Mouse (Mus musculus): ENCODE measurements at regions not wholly inside any gene's neighbourhood (a gene's known extent, or its start where the extent isn't known, plus 50 kb on each side); places are given as distances from the start of the nearest gene placed in this dataset.

DNA sequence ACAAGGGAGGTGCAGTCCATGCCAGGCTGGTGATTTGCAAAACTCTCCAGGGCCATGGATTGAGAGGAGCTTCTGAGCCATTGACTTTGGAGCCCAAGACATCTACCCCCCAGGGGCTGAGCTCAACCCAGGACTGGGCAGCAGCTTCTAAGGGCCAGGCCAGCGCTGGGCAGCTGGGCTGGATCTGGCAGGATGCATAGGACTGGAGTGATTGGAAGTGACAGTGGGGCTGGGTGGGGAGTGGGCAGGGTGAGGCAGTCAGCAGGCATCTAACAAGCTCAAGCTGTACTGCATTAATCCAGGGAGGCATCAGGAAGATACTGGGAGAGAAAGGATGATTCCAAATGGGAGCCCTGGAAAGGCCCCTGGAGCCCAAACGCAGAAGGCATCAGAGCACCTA, 152.2 kb upstream of the Smim23 start:
- no peak for DNase-seq

GRCm38 (mm10) chr11:32973453-32973852, 149.0 kb upstream of the Smim23 start:
- DNase-seq = no peak

DNA sequence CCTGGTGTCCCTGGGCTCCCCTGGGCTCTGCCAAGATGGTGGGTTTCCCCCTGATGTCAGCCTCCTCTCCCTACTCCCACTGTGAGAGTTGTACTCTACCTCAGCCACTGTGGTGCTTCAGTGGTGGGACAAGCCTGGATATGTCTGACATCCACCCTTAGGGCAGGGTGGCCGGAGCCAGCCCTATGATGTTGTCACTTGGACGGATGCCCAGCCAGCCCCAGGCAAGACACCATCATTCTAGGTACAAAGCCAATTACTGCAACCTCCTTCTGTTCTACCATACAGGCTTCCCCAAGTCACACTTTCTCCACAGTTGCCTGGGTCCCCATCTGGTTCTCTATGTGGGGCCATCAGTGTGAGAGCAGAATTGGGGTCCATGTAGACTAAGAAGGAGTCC, 141.0 kb upstream of the Smim23 start:
- DNase-seq = no peak

GRCm38 (mm10) chr11:32963625-32964293, 139.4 kb upstream of the Smim23 start:
- no peak for DNase-seq

GRCm38 (mm10) chr11:32961600-32961999, 137.2 kb upstream of the Smim23 start:
- DNase-seq = no peak

DNA sequence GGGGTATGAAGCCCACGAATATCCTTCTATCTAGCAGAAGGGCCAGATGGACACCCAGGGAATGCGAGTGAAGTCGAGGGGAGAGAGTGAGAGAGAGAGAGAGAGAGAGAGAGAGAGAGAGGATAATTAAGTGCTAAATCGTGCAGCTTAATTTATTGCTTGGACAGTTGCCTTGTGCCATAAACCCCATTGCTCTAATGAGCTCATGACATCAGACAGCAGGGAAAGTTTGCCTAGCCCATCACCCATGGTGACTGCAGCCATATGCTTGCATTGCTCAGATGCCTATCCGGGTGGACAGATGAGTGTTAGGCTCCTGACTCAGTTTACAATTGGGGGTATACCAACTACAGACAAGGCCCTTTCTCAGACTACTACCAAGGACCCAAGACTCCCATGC, 134.6 kb upstream of the Smim23 start:
- no peak for DNase-seq

DNA sequence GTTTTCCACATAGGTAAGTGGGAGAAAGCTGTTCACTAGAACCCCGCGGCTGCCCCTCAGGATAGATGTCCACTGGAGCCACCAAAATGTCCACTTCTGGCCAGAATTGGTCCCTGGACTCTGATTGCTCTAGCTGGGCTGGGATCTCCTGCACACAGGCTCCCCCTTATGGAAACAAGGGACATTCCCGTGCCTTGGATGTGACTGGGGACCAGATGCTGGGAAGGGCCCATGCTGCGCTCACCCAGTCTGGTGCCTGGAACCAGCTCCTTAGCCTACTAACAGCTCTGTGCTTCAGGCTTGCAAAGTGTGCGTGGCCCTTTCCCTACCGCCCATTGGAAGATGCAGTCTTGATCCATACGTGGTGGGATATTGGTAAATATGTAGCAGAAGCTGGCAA, 132.6 kb upstream of the Smim23 start:
- peak; percentile 57 for DNase-seq

DNA sequence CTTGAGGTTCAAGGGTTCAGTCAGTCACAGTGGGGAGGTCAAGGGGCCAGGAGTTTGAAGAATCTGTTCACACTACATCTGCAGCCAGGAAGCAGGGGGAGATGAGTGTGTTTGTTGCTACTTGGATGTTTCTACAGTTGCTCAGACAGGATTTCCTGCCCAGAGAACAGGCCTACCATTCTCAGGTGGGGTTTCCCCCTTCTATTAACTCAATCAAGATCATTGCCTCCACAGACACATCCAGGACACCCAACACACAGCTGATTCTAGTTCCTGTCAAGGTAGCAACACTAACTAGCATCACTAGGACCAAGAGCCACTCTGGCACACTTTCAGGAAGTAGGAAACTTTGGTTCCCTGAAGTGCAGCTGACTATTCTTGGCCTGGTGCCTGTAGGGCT, 127.9 kb upstream of the Smim23 start:
- no peak for DNase-seq

DNA sequence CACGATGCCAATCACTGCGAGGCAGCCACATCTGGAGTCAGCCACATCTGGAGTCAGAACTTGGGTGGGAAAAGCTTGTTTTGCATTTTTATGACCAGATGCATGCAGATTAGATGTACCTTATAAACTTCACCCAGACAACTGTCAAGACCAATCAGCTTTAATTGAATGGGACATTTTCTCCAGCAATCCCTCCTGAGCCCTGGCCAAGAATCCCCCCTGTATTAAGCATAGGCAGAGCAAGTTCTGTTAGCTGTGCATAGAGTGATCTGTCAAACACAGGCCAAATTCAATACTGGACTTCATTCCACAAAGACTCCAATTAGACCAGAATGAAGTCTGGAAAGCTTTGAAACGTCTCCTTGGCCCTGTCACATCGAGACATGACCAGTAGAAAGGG, 123.7 kb upstream of the Smim23 start:
- no peak for DNase-seq

- no peak for DNase-seq
Measured at GRCm38 (mm10) chr11:32946481-32947001, 122.1 kb upstream of the Smim23 start.

DNA sequence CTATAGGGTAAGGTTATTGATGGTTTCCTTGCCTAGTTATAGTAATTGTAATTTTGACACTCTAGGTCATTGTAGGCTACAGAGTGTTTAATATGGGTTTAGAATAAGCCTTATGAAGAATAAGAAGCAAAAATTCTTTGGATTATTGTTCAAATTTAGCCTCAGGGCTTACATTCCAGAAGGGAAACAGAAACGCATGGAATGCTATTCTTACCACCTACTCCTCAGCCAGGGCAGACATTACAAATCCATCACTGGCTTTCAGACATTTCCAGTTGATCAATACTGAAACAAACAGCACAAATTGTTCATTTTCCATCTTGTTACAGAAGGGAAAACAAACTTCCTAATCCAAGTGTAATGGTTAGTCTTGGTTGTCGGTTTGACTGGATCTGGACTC, 120.7 kb upstream of the Smim23 start:
- DNase-seq = no peak

DNA sequence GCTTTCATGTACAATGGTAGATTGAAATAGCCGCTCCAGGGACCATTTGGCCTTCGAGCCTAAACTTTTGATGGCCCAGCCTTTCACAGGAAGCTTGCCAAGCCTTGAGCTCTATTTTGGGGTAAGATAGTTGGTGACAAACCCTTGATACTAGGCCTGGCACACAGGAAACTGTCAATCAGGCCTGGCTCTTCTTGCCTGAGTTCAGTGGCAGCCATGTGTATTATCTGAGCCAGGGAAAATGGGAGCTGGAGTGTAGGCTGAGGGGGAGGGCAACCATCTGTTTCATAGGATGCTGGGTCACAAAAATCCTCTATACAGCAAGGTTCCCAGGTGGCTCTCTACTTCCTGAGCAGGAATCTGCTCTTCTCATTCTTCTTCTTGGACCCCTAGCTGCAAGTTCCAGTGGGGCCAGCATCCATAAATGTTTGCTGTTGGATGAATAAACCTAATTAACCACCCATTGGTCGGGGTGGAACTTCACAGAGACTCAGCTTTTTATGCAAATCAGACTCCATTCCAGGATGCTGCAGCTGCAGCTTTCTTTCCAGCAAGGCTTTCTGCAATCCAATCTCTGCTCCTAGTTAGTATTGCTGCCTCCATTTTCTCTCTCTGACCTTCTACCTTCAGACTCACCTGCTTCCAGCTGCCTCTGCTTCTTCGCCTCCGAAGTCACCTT, 117.1 kb upstream of the Smim23 start:
- peak; percentile 22 for DNase-seq

DNA sequence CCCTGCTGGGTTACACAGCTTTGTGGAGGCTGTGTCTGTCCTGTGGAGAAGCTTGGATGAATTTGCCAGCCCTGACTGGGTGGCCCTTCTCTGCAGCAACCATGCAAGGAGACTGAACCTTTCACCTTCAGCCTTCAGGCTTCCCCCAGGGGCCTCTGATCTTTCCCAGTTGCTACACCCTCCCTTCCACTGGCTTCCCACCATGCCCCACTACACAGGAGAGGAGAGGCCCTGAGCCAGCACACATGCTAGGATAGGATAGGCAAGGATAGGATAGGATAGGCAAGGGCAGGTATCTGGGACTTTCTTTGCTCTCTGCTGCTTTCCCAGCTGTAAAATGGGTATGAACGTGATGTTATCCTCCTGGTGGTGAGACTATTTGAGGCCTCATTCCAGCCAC, 114.7 kb upstream of the Smim23 start:
- no peak for DNase-seq

- DNase-seq = no peak
Measured at GRCm38 (mm10) chr11:32937167-32937566, 112.8 kb upstream of the Smim23 start.

GRCm38 (mm10) chr11:32931928-32932327, 107.5 kb upstream of the Smim23 start:
- DNase-seq = no peak

- no peak for DNase-seq
Measured at GRCm38 (mm10) chr11:32931018-32931417, 106.6 kb upstream of the Smim23 start.

DNA sequence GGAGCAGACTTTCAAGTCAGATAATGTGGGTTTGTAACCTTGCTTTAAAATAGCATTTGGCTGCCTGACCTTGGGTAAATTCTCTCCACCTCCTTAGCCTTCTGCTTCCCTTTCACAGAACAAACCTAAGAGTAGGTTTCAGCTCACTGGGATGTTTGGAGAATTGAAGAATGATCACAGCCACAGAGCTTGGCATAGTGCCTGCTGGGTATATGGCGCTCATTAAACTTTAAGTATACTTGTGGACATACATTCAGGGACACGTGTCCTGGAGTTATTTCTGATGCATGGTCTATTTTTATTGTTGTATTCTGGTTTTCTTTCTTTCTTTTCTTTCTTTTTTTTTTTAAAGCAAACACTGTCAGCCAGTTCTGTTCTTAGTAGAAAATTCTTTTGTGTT, 104.4 kb upstream of the Smim23 start:
- no peak for DNase-seq

- DNase-seq = no peak
Measured at GRCm38 (mm10) chr11:32925421-32926271, 101.2 kb upstream of the Smim23 start.

GRCm38 (mm10) chr11:32924932-32925331, 100.5 kb upstream of the Smim23 start:
- DNase-seq = no peak

DNA sequence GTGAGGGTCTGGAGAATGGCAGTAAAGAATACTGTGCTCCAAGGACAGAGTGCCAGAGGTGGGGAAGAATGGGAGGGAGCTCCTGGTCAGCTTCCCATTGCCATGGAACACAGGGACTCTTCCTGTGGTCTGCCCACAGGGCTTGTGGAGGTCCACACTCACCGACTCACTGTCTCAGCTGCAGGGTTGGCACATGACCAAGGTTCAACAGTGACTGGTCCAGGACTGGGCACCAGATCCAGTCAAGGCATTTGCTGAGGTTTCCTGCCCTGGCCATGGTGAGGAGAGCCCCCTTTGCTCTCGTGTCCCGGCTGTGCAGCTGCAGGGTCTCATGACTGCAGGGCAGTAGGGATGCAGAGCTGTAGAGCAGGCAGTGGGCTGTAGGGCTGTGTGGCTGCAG, 88.7 kb upstream of the Smim23 start:
- DNase-seq = no peak

- DNase-seq = no peak
Measured at GRCm38 (mm10) chr11:32911791-32912190, 87.4 kb upstream of the Smim23 start.

DNA sequence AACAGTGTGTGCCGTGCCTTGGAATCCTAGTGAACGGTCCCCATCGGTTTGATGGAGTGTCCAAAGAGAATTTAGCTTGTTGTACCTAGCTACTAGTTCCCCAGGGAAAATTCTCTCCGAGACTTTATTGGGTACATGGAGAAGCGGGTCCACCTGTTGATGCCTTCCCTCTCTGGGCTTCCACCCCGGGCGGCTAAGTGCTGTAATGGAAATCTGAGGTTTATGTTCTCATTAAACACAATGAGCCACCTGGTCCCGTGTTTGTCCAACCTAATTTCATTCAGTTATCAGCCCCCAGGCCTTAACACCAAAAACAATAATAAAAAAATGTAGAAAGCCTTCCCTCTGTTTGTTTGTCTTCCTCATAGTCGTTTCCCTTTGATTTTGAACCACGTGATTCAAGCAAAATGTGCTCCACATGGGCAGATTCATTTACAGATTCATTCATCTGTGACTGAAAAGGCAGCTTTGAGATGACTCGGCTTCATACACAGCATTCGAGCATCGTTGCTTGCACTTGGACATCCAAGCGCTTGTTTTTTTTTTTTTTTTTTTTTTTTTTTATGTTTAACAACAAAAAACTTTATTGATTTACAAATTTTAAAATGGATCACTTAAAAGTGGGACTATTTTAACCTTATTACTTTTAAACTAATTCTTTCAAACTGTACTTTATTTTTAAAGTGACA, 84.5 kb upstream of the Smim23 start:
- DNase-seq = no peak

Measured in right cerebral cortex, postnatal 25 days (tissue).